Mouse (Mus musculus): Measurements from ENCODE around the gene Cyb5b. TPM values are rescaled to one million over a fixed set of nuclear protein-coding genes. Genes with fewer than 3 reads are reported as not detected.
A peak's percentile ranks its signal among the peaks of the same experiment; 100 is the strongest.
"Not testable (repeated sequence)": the region's sequence is repeated elsewhere in the genome, so short reads cannot be mapped to it uniquely, and the experiment has no call there.

Cyb5b gene
- 164 and 165 TPM in 2 replicates for polyA plus RNA-seq (2014; fragmentation: Nextera tagmentation; extraction: Ambion mirVana)

DNA sequence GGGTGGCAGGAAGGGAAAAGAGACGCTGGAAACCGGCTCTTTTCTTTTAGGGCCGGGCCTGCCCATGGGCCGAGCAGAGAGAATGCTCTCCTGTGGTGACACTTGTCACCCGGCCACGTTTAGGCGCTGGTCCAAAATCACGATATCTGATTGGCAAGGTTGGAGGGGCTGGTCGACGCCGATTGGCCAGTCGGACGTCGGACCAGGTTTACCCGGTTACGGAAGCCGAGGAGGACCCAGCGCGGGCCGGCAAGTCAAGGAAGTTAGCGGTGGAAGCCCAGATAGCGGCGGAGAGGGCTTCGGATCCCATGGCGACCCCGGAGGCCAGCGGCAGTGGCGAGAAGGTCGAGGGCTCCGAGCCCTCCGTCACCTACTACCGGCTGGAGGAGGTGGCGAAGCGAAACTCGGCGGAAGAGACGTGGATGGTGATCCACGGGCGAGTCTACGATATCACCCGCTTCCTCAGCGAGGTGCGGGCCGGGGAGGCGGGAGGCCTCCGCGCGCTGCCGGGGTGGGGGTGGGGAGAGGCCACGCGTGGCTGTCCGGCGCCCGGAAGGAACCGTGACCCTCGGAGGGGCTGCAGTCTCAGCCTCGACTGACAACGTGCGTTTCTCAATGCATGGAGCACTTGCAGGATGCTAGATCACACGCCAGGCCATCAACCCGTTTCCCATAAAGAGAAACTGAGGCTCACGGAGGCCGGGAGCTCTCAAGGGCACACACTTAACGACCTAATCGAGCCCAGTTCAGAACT is at the start of gene Cyb5b:
Gene Cyb5b, plus strand, starts transcription at position 237 of the 754 bp plus-strand sequence.
- Histone ChIP-seq H3K9me3 (ENCODE audit: control insufficient read depth, low read length) (no peaks in the 10 kb centered on the region), H3K36me3 (ENCODE audit: control insufficient read depth, insufficient read depth, low read length) (peaks cover 3% of the 10 kb centered on the region; the same call in 1 of the 2 replicates), H3K4me2 (ENCODE audit: low read depth) (peak within 1 kb of the TSS; percentile 53), H3K9ac (ENCODE audit: low read length) (peak within 1 kb of the TSS; percentile 67), H3K4me1 (ENCODE audit: control insufficient read depth, insufficient read depth, low read length) (peaks cover 5% of the 10 kb centered on the region; the same call in 1 of the 2 replicates), H3K4me3 (ENCODE audit: low read depth, low read length) (peak within 1 kb of the TSS; percentile 57), H3K27ac (ENCODE audit: low read depth, low read length) (0 out of 2 replicates have a peak within 1 kb of the TSS, but pooled peaks have one; percentile 1), H3K27me3 (ENCODE audit: control insufficient read depth, insufficient read depth, low read length) (no peaks in the 10 kb centered on the region)
- DNase-seq (ENCODE audit: low spot score) (peak; percentile 92), ATAC-seq (ENCODE audit: insufficient read depth, low FRiP score, low TSS enrichment) (peak; percentile 96)
- under 1% methylated on average over 61 of the region's 65 CpGs for WGBS

GRCm38 (mm10) chr8:107104547-107104946 is 45.9 kb upstream of the Cyb5b start:
- Histone ChIP-seq H3K9ac (ENCODE audit: low read length) (no peak overlapping the region), H3K9me3 (ENCODE audit: control insufficient read depth, low read length) (no peaks in the 10 kb centered on the region), H3K27me3 (ENCODE audit: control insufficient read depth, insufficient read depth, low read length) (no peaks in the 10 kb centered on the region), H3K4me1 (ENCODE audit: control insufficient read depth, insufficient read depth, low read length) (no peaks in the 10 kb centered on the region), H3K4me2 (ENCODE audit: low read depth) (no peak overlapping the region), H3K4me3 (ENCODE audit: low read depth, low read length) (no peak overlapping the region), H3K27ac (ENCODE audit: low read depth, low read length) (no peak overlapping the region), H3K36me3 (ENCODE audit: control insufficient read depth, insufficient read depth, low read length) (no peaks in the 10 kb centered on the region)
- DNase-seq (ENCODE audit: low spot score) (peak; percentile 78), ATAC-seq (ENCODE audit: insufficient read depth, low FRiP score, low TSS enrichment) (no peak)
- 12% methylated on average over 4 of the region's 4 CpGs for WGBS

GRCm38 (mm10) chr8:107108089-107108488 is 42.4 kb upstream of the Cyb5b start:
- not testable (repeated sequence) for ATAC-seq (ENCODE audit: insufficient read depth, low FRiP score, low TSS enrichment)
- 96% methylated on average over 5 of the region's 5 CpGs for WGBS

GRCm38 (mm10) chr8:107108978-107109720 is 41.3 kb upstream of the Cyb5b start:
- Histone ChIP-seq H3K4me2 (ENCODE audit: low read depth) (no peak overlapping the region), H3K4me3 (ENCODE audit: low read depth, low read length) (no peak overlapping the region), H3K4me1 (ENCODE audit: control insufficient read depth, insufficient read depth, low read length) (no peaks in the 10 kb centered on the region), H3K36me3 (ENCODE audit: control insufficient read depth, insufficient read depth, low read length) (no peaks in the 10 kb centered on the region), H3K9ac (ENCODE audit: low read length) (no peak overlapping the region), H3K9me3 (ENCODE audit: control insufficient read depth, low read length) (no peaks in the 10 kb centered on the region), H3K27me3 (ENCODE audit: control insufficient read depth, insufficient read depth, low read length) (no peaks in the 10 kb centered on the region), H3K27ac (ENCODE audit: low read depth, low read length) (no peak overlapping the region)
- ATAC-seq (ENCODE audit: insufficient read depth, low FRiP score, low TSS enrichment), result no peak
- 74% methylated on average over 23 of the region's 23 CpGs for WGBS
- DNase-seq (ENCODE audit: low spot score), result no peak

More at GRCm38 (mm10) chr8:107108089-107108488, 42.4 kb upstream of the Cyb5b start:
- not testable (repeated sequence) for H3K36me3 ChIP-seq (ENCODE audit: control insufficient read depth, insufficient read depth, low read length); H3K4me2 ChIP-seq (ENCODE audit: low read depth); H3K9ac ChIP-seq (ENCODE audit: low read length); H3K27me3 ChIP-seq (ENCODE audit: control insufficient read depth, insufficient read depth, low read length); DNase-seq (ENCODE audit: low spot score); H3K27ac ChIP-seq (ENCODE audit: low read depth, low read length); H3K4me1 ChIP-seq (ENCODE audit: control insufficient read depth, insufficient read depth, low read length); H3K9me3 ChIP-seq (ENCODE audit: control insufficient read depth, low read length); H3K4me3 ChIP-seq (ENCODE audit: low read depth, low read length)

GRCm38 (mm10) chr8:107109816-107110435 is 40.5 kb upstream of the Cyb5b start:
- Histone ChIP-seq H3K4me3 (ENCODE audit: low read depth, low read length) (no peak overlapping the region), H3K9ac (ENCODE audit: low read length) (no peak overlapping the region), H3K9me3 (ENCODE audit: control insufficient read depth, low read length) (no peaks in the 10 kb centered on the region), H3K4me1 (ENCODE audit: control insufficient read depth, insufficient read depth, low read length) (no peaks in the 10 kb centered on the region), H3K4me2 (ENCODE audit: low read depth) (no peak overlapping the region), H3K27ac (ENCODE audit: low read depth, low read length) (no peak overlapping the region), H3K36me3 (ENCODE audit: control insufficient read depth, insufficient read depth, low read length) (no peaks in the 10 kb centered on the region), H3K27me3 (ENCODE audit: control insufficient read depth, insufficient read depth, low read length) (no peaks in the 10 kb centered on the region)
- WGBS, result 91% methylated on average over 5 of the region's 5 CpGs
- no peak for DNase-seq (ENCODE audit: low spot score)
- ATAC-seq (ENCODE audit: insufficient read depth, low FRiP score, low TSS enrichment), result no peak

DNA sequence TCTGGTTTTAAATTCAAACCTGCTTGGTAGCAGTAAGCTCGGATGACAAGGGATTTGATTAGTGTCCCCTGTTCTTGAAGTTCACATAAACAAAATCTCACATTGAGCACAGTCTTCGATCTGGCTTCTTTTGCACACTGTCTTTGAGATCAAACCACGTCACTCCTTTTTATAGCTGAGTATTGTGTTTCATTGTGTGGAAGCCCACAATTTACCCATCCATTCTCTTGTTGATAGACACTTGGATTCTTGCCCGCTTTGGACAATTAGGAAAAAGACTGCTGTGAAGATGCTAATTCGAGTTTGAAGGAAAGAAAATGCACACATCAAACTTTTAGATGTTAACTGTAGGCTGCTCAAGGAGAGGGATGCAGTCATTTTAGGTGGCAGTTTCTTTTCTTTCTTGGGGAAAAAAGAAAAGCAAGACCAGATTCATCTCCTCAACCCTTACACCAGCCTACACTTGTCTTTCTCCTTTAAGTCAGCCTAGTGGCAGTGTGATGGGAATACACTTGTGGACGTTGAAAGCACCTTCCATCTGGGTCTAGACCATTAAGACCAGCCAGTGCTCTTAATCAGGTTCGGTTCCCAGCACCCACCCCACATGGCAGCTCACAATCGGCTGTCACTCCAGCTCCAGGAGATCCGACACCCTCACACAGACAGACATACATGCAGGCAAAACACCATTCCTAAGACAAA is 39.7 kb upstream of the Cyb5b start:
- Histone ChIP-seq H3K4me1 (ENCODE audit: control insufficient read depth, insufficient read depth, low read length) (no peaks in the 10 kb centered on the region), H3K4me3 (ENCODE audit: low read depth, low read length) (no peak overlapping the region), H3K27ac (ENCODE audit: low read depth, low read length) (no peak overlapping the region), H3K9ac (ENCODE audit: low read length) (no peak overlapping the region), H3K27me3 (ENCODE audit: control insufficient read depth, insufficient read depth, low read length) (no peaks in the 10 kb centered on the region), H3K4me2 (ENCODE audit: low read depth) (no peak overlapping the region), H3K36me3 (ENCODE audit: control insufficient read depth, insufficient read depth, low read length) (no peaks in the 10 kb centered on the region), H3K9me3 (ENCODE audit: control insufficient read depth, low read length) (no peaks in the 10 kb centered on the region)
- ATAC-seq (ENCODE audit: insufficient read depth, low FRiP score, low TSS enrichment) (no peak), DNase-seq (ENCODE audit: low spot score) (no peak)
- 72% methylated on average over 9 of the region's 9 CpGs for WGBS

DNA sequence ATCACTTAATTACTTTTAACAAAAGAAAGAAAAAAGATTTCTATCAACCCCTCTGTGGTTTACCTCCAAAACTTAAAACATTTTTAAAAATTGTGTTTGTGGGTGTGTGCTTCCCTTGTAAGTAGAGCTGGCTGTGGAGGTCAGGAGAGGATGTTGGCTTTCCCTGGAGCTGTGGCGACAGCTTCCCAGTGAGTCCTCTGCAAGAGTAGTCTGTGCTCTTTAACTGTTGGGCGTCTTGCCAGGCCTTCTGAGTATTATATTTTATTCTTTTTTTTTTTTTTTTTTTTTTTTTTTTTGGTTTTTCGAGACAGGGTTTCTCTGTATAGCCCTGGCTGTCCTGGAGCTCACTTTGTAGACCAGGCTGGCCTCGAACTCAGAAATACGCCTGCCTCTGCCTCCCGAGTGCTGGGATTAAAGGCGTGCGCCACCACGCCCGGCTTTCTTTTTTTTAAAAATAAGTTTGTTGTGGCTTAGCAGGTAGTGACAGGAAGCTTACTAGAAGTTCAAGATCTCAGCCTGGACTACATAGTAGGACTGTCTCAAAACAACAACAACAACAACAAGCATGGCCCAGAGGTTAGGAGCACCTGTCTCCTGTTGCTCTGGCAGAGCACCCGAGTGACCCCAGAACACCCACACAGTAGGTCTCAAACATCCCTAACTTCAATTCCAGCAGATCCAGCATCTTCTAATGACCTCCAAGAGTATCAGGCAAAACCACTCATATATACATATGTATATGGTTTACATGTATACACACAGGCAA is 38.9 kb upstream of the Cyb5b start:
- no peaks in the 10 kb centered on the region for H3K9me3 ChIP-seq (ENCODE audit: control insufficient read depth, low read length)
- H3K4me2 ChIP-seq (ENCODE audit: low read depth), result no peak overlapping the region
- H3K27me3 ChIP-seq (ENCODE audit: control insufficient read depth, insufficient read depth, low read length), result no peaks in the 10 kb centered on the region
- WGBS, result 97% methylated on average over 9 of the region's 11 CpGs
- ATAC-seq (ENCODE audit: insufficient read depth, low FRiP score, low TSS enrichment), result no peak
- no peak overlapping the region for H3K27ac ChIP-seq (ENCODE audit: low read depth, low read length)
- H3K4me3 ChIP-seq (ENCODE audit: low read depth, low read length), result no peak overlapping the region
- DNase-seq (ENCODE audit: low spot score), result no peak
- no peaks in the 10 kb centered on the region for H3K4me1 ChIP-seq (ENCODE audit: control insufficient read depth, insufficient read depth, low read length)
- H3K36me3 ChIP-seq (ENCODE audit: control insufficient read depth, insufficient read depth, low read length), result no peaks in the 10 kb centered on the region
- H3K9ac ChIP-seq (ENCODE audit: low read length), result no peak overlapping the region

GRCm38 (mm10) chr8:107113209-107113608 is 37.2 kb upstream of the Cyb5b start:
- H3K36me3 ChIP-seq (ENCODE audit: control insufficient read depth, insufficient read depth, low read length), result no peaks in the 10 kb centered on the region
- no peaks in the 10 kb centered on the region for H3K4me1 ChIP-seq (ENCODE audit: control insufficient read depth, insufficient read depth, low read length)
- H3K27ac ChIP-seq (ENCODE audit: low read depth, low read length), result no peak overlapping the region
- whole genome bisulfite sequencing, result 48% methylated on average over 4 of the region's 4 CpGs
- H3K4me3 ChIP-seq (ENCODE audit: low read depth, low read length), result no peak overlapping the region
- ATAC-seq (ENCODE audit: insufficient read depth, low FRiP score, low TSS enrichment), result no peak
- no peak overlapping the region for H3K4me2 ChIP-seq (ENCODE audit: low read depth)
- DNase-seq (ENCODE audit: low spot score), result no peak
- H3K27me3 ChIP-seq (ENCODE audit: control insufficient read depth, insufficient read depth, low read length), result no peaks in the 10 kb centered on the region
- H3K9me3 ChIP-seq (ENCODE audit: control insufficient read depth, low read length), result no peaks in the 10 kb centered on the region
- H3K9ac ChIP-seq (ENCODE audit: low read length), result no peak overlapping the region

Measured in neural tube, embryonic 11.5 days (tissue).